Mouse (Mus musculus) liver, postnatal 0 days (tissue): Measurements from ENCODE around the gene Cd5. TPM values are rescaled to one million over a fixed set of nuclear protein-coding genes. Genes with fewer than 3 reads are reported as not detected.

ENCODE experiments used
- ATAC-seq: fragments of 200-750 bp; cut with Nextera tagmentation; 2 replicates; pipeline ENCODE4 v1.8.0; 2017; ENCODE audit warnings: mild to moderate bottlenecking, moderate library complexity
- DNase-seq: peaks from one replicate; pipeline ENCODE4 v3.0.0-alpha.2; 2016
- H3K27ac ChIP-seq: fragments of 300-500 bp; sonication (generic); 2 replicates; pipeline ENCODE4 v1.5.1; 2014; ENCODE audit warnings: antibody characterized with exemption, moderate library complexity, mild to moderate bottlenecking, low read depth
- H3K27me3 ChIP-seq: fragments of 300-500 bp; sonication (generic); 2 replicates; pipeline ENCODE4 v1.6.1; 2014; ENCODE audit warnings: low read length, control low read depth, mixed read lengths; ENCODE audit not compliant: insufficient read depth
- H3K36me3 ChIP-seq: fragments of 300-500 bp; sonication (generic); replicated peaks from 2 replicates; pipeline ENCODE4 v1.6.1; 2014; ENCODE audit warnings: mild to moderate bottlenecking, control low read depth, low read length, moderate library complexity, mixed read lengths; ENCODE audit not compliant: insufficient read depth
- H3K4me1 ChIP-seq: fragments of 300-500 bp; sonication (generic); 2 replicates; pipeline ENCODE4 v1.6.1; 2014; ENCODE audit warnings: antibody characterized with exemption, mild to moderate bottlenecking, control low read depth; ENCODE audit not compliant: insufficient read depth
- H3K4me2 ChIP-seq: fragments of 300-500 bp; sonication (generic); 2 replicates; pipeline ENCODE4 v1.6.1; 2014; ENCODE audit warnings: low read depth, mild to moderate bottlenecking, low read length, moderate library complexity, mixed read lengths
- H3K4me3 ChIP-seq: fragments of 300-500 bp; sonication (generic); 2 replicates; pipeline ENCODE4 v1.5.1; 2014; ENCODE audit warnings: low read depth, low read length
- H3K9ac ChIP-seq: fragments of 300-500 bp; sonication (generic); replicated peaks from 2 replicates; pipeline ENCODE4 v1.6.1; 2014; ENCODE audit warnings: mild to moderate bottlenecking, moderate library complexity
- H3K9me3 ChIP-seq: fragments of 300-500 bp; sonication (generic); 2 replicates; pipeline ENCODE4 v1.6.1; 2016; ENCODE audit warnings: mild to moderate bottlenecking, control low read depth, low read length, mixed read lengths
- CTCF ChIP-seq: sonication (generic); IDR thresholded peaks from 2 replicates; pipeline ENCODE4 v1.5.1; 2016; ENCODE audit warnings: antibody characterized with exemption, low read depth
- EP300 ChIP-seq: IDR thresholded peaks from 2 replicates; pipeline ENCODE4 v1.6.1; 2016; ENCODE audit warnings: antibody characterized with exemption, low read depth, mild to moderate bottlenecking
- WGBS: fragments of 180-500 bp; shearing (Covaris S2); extraction: QIAGEN DNeasy Blood & Tissue Kit; methylation state at CpG from one replicate; pipeline ENCODE4 v1.1.7; 2014; ENCODE audit not compliant: insufficient replicate concordance; 5-methylcytosine and 5-hydroxymethylcytosine counted together
- polyA plus RNA-seq: library from polyadenylated mRNA; unstranded; fragments of >200 nt; fragmentation: Nextera tagmentation; extraction: Ambion mirVana; gene quantifications from 2 replicates; pipeline ENCODE4 v1.2.1, GENCODE M21; 2015

The Cd5 gene
- polyA plus RNA-seq, 1 experiment from 2014 or later = 0.16 TPM

DNA sequence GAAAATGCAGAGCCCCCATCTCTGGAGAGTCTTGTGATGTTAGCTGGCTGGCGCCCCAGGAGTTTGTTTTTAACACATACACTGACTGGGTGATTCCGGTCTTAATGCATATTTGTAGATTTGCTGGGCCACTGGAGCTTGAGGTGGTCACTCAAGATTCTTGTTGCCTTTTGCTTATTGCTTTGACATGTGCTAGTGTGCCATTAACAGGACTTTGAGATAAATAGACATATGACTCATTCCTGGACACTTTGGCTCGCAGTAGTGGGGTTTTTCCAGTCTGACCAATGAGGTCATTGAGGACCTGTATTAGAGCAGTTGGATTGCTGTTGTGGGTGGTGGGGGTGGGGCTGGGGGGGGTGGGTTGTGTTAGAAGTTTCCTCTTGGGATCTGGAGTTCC lies 48.5 kb downstream of the Cd5 start:
- 53% methylated on average over 3 of the region's 3 CpGs for WGBS
- Histone ChIP-seq H3K27me3 (no peaks in the 10 kb centered on the region), H3K36me3 (no peaks in the 10 kb centered on the region), H3K9ac (peak overlapping the region; percentile 83), H3K4me3 (no peak overlapping the region), H3K9me3 (no peaks in the 10 kb centered on the region), H3K4me2 (peak overlapping the region; percentile 78), H3K4me1 (peaks cover 53% of the 10 kb centered on the region), H3K27ac (peak overlapping the region; percentile 97)
- ATAC-seq = peak; percentile 11; the same call in 1 of the 2 replicates
- no peak for TF ChIP-seq CTCF
- no peak for TF ChIP-seq EP300
- DNase-seq = peak; percentile 39

- TF ChIP-seq EP300 (no peak), CTCF (no peak)
- Histone ChIP-seq H3K9me3 (no peaks in the 10 kb centered on the region), H3K36me3 (no peaks in the 10 kb centered on the region), H3K4me3 (peak overlapping the region; percentile 81), H3K27me3 (no peaks in the 10 kb centered on the region), H3K27ac (peak overlapping the region; percentile 97), H3K9ac (peak overlapping the region; percentile 83), H3K4me2 (peak overlapping the region; percentile 78), H3K4me1 (peaks cover 49% of the 10 kb centered on the region)
- no peak for ATAC-seq
- no peak for DNase-seq
- WGBS = 50% methylated on average over 5 of the region's 5 CpGs
Observed at GRCm38 (mm10) chr19:10689470-10690166, 49.2 kb downstream of the Cd5 start.

GRCm38 (mm10) chr19:10688537-10689352 lies 50.1 kb downstream of the Cd5 start, which contains the start of gene Vps37c:
Gene Vps37c, plus strand, starts transcription at chr19:10688735.
- no peaks in the 10 kb centered on the region for H3K27me3 ChIP-seq
- H3K4me3 ChIP-seq = peak within 1 kb of the TSS; percentile 81
- peak within 1 kb of the TSS; percentile 78 for H3K4me2 ChIP-seq
- no peaks in the 10 kb centered on the region for H3K36me3 ChIP-seq
- H3K4me1 ChIP-seq = peaks cover 41% of the 10 kb centered on the region
- TF ChIP-seq CTCF (peak; percentile 30), EP300 (no peak)
- peak within 1 kb of the TSS; percentile 83 for H3K9ac ChIP-seq
- DNase-seq = peak; percentile 99
- peak within 1 kb of the TSS; percentile 97 for H3K27ac ChIP-seq
- WGBS = under 1% methylated on average over 72 of the region's 74 CpGs
- peak; percentile 92 for ATAC-seq
- H3K9me3 ChIP-seq = no peaks in the 10 kb centered on the region

GRCm38 (mm10) chr19:10685727-10686126 lies 53.1 kb downstream of the Cd5 start:
- DNase-seq (no peak), ATAC-seq (no peak)
- no peak overlapping the region for H3K9ac ChIP-seq
- no peak overlapping the region for H3K27ac ChIP-seq
- 76% methylated on average over 2 of the region's 2 CpGs for WGBS
- H3K4me2 ChIP-seq = no peak overlapping the region
- H3K9me3 ChIP-seq = no peaks in the 10 kb centered on the region
- H3K36me3 ChIP-seq = no peaks in the 10 kb centered on the region
- TF ChIP-seq EP300 (no peak), CTCF (no peak)
- H3K4me3 ChIP-seq = no peak overlapping the region
- H3K27me3 ChIP-seq = no peaks in the 10 kb centered on the region
- peaks cover 23% of the 10 kb centered on the region for H3K4me1 ChIP-seq

- ATAC-seq (no peak), DNase-seq (no peak)
- no peaks in the 10 kb centered on the region for H3K27me3 ChIP-seq
- H3K9ac ChIP-seq = no peak overlapping the region
- 81% methylated on average over 9 of the region's 9 CpGs for WGBS
- H3K36me3 ChIP-seq = no peaks in the 10 kb centered on the region
- no peaks in the 10 kb centered on the region for H3K9me3 ChIP-seq
- H3K4me2 ChIP-seq = no peak overlapping the region
- H3K27ac ChIP-seq = no peak overlapping the region
- TF ChIP-seq CTCF (no peak), EP300 (no peak)
- peaks cover 17% of the 10 kb centered on the region for H3K4me1 ChIP-seq
- no peak overlapping the region for H3K4me3 ChIP-seq
Observed at GRCm38 (mm10) chr19:10685081-10685480, 53.7 kb downstream of the Cd5 start.

DNA sequence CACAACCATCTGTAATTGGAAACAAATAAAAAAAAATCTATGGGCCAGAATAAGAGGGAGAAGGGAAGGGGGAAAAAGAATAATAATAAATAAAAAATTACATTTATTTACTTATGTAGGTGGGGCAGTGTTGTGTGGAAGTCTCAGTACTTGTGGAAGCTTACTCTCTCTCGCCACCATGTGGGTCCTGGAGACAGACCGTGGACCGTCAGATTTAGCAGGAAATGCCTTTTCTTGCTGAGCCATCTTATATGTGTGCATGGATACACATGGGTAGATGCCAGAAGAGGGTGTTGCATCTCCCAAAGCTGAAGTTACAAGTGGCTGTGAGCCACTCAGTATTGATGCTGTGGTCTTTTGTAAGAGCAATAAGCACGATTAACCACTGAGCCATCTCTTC lies 57.2 kb downstream of the Cd5 start:
- H3K27me3 ChIP-seq = no peaks in the 10 kb centered on the region
- TF ChIP-seq EP300 = no peak
- TF ChIP-seq CTCF = peak; percentile 28
- no peak for DNase-seq
- no peaks in the 10 kb centered on the region for H3K36me3 ChIP-seq
- no peak for ATAC-seq
- H3K9me3 ChIP-seq = no peaks in the 10 kb centered on the region
- H3K4me3 ChIP-seq = no peak overlapping the region
- no peaks in the 10 kb centered on the region for H3K4me1 ChIP-seq
- H3K9ac ChIP-seq = no peak overlapping the region
- no peak overlapping the region for H3K27ac ChIP-seq
- H3K4me2 ChIP-seq = no peak overlapping the region
- 35% methylated on average over 4 of the region's 4 CpGs for WGBS
